In genomic region chr11:23096451-23097222, GRCm38 (mm10) we compare ENCODE assay signal across 21 mouse cellular contexts.
"Had no signal": no experiment of that assay in that cellular context is flagged by ENCODE, and none has a peak within 500 bp of the region (broad histone marks: within the 10 kb centered on the region; RNA-seq: fewer than 3 reads in every experiment).

No protein-coding gene starts in this region.

- H3K9me3 ChIP-seq: limb, embryonic 10.5 days; lung, embryonic 15.5 days; midbrain, embryonic 13.5 days; stomach, embryonic 15.5 days had no signal

- H3K4me2 ChIP-seq: limb, embryonic 13.5 days; liver, embryonic 12.5 days; liver, embryonic 15.5 days; lung, embryonic 15.5 days; midbrain, embryonic 13.5 days; stomach, embryonic 15.5 days had no signal

- H3K4me1 ChIP-seq: limb, embryonic 10.5 days; limb, embryonic 13.5 days; liver, embryonic 12.5 days; liver, embryonic 15.5 days; lung, embryonic 15.5 days; megakaryocyte, embryonic 14.5 days; midbrain, embryonic 10.5 days; midbrain, embryonic 13.5 days; stomach, embryonic 15.5 days had no signal

- ATAC-seq: liver, embryonic 12.5 days; midbrain, embryonic 13.5 days; midbrain, embryonic 16.5 days had no signal

- DNase-seq: kidney, postnatal 25 days; layer of hippocampus, adult 9-11 months; liver; lung, adult 18-20 months; lung, postnatal 10 days; lung, postnatal 36 days; right cerebral cortex, postnatal 25 days; spleen, adult 18-20 months; thymus, postnatal 36 days had no signal

- H3K4me3 ChIP-seq: layer of hippocampus, adult 2 months; limb, embryonic 10.5 days; limb, embryonic 13.5 days; liver, embryonic 12.5 days; liver, embryonic 15.5 days; lung, embryonic 15.5 days; megakaryocyte, embryonic 14.5 days; midbrain, embryonic 10.5 days; midbrain, embryonic 13.5 days; stomach, embryonic 15.5 days had no signal

- H3K27ac ChIP-seq: kidney, postnatal 0 days; layer of hippocampus, adult 2 months; limb, embryonic 10.5 days; limb, embryonic 13.5 days; liver, embryonic 12.5 days; liver, embryonic 15.5 days; lung, embryonic 15.5 days; midbrain, embryonic 10.5 days; midbrain, embryonic 13.5 days; stomach, embryonic 15.5 days had no signal

- H3K36me3 ChIP-seq: limb, embryonic 10.5 days; limb, embryonic 13.5 days; liver, embryonic 12.5 days; liver, embryonic 15.5 days; lung, embryonic 15.5 days; midbrain, embryonic 10.5 days; midbrain, embryonic 13.5 days; stomach, embryonic 15.5 days had no signal

- H3K9ac ChIP-seq: limb, embryonic 13.5 days; liver, embryonic 12.5 days; liver, embryonic 15.5 days; lung, embryonic 15.5 days; midbrain, embryonic 13.5 days; stomach, embryonic 15.5 days had no signal

- H3K27me3 ChIP-seq: limb, embryonic 13.5 days; liver, embryonic 15.5 days; lung, embryonic 15.5 days; midbrain, embryonic 13.5 days; stomach, embryonic 15.5 days had no signal
